Mouse (Mus musculus) ES-CJ7 (cell line): ENCODE data around the gene Adgrb3.
"Not testable (repeated sequence)": the region's sequence is repeated elsewhere in the genome, so short reads cannot be mapped to it uniquely, and the experiment has no call there.

Experiments
- DNase-seq: peaks from one replicate; pipeline ENCODE4 v3.0.0; 2011; ENCODE audit warnings: low read depth, low spot score

Gene Adgrb3

GRCm38 (mm10) chr1:25115512-25115911 lies 714.0 kb downstream of the Adgrb3 start:
- DNase-seq, result no peak

- DNase-seq, result no peak
These were observed 721.9 kb downstream of the Adgrb3 start for GRCm38 (mm10) chr1:25107500-25108101.

GRCm38 (mm10) chr1:25106679-25107078 lies 722.8 kb downstream of the Adgrb3 start:
- DNase-seq, result no peak

- DNase-seq, result no peak
These were observed 724.1 kb downstream of the Adgrb3 start for GRCm38 (mm10) chr1:25105367-25105766.

GRCm38 (mm10) chr1:25088010-25088719 lies 741.3 kb downstream of the Adgrb3 start:
- DNase-seq, result no peak

GRCm38 (mm10) chr1:25085616-25086372 lies 743.7 kb downstream of the Adgrb3 start:
- DNase-seq, result peak; percentile 23

GRCm38 (mm10) chr1:25082377-25082776 lies 747.1 kb downstream of the Adgrb3 start:
- no peak for DNase-seq

- no peak for DNase-seq
These were observed 748.1 kb downstream of the Adgrb3 start for GRCm38 (mm10) chr1:25081265-25081849.

- no peak for DNase-seq
These were observed 750.1 kb downstream of the Adgrb3 start for GRCm38 (mm10) chr1:25079395-25079794.

GRCm38 (mm10) chr1:25075952-25076351 lies 753.6 kb downstream of the Adgrb3 start:
- DNase-seq, result no peak

GRCm38 (mm10) chr1:25063964-25064363 lies 765.5 kb downstream of the Adgrb3 start:
- DNase-seq, result peak; percentile 42

GRCm38 (mm10) chr1:25060935-25061334 lies 768.6 kb downstream of the Adgrb3 start:
- no peak for DNase-seq

GRCm38 (mm10) chr1:25060191-25060590 lies 769.3 kb downstream of the Adgrb3 start:
- DNase-seq, result no peak

GRCm38 (mm10) chr1:25057656-25058055 lies 771.9 kb downstream of the Adgrb3 start:
- DNase-seq, result no peak

- DNase-seq, result no peak
These were observed 772.3 kb downstream of the Adgrb3 start for GRCm38 (mm10) chr1:25057212-25057611.

- no peak for DNase-seq
These were observed 787.4 kb downstream of the Adgrb3 start for GRCm38 (mm10) chr1:25042091-25042490.

GRCm38 (mm10) chr1:25034161-25034560 lies 795.3 kb downstream of the Adgrb3 start:
- DNase-seq, result no peak

- no peak for DNase-seq
These were observed 796.1 kb downstream of the Adgrb3 start for GRCm38 (mm10) chr1:25033155-25034095.

GRCm38 (mm10) chr1:25023156-25023555 lies 806.4 kb downstream of the Adgrb3 start:
- DNase-seq, result no peak

GRCm38 (mm10) chr1:25017851-25018250 lies 811.7 kb downstream of the Adgrb3 start:
- DNase-seq, result not testable (repeated sequence)
